Mouse (Mus musculus) lung, postnatal 0 days (tissue): ENCODE measurements around the gene Hykk.

Experiments used
- CTCF ChIP-seq: IDR thresholded peaks from 2 replicates; pipeline ENCODE4 v1.5.1; 2016; ENCODE audit warnings: antibody characterized with exemption, mild to moderate bottlenecking
- EP300 ChIP-seq: IDR thresholded peaks from 2 replicates; pipeline ENCODE4 v1.6.1; 2016; ENCODE audit warnings: antibody characterized with exemption, mild to moderate bottlenecking, control low read depth

- no peak for TF ChIP-seq EP300
- TF ChIP-seq CTCF, result no peak
Measured at GRCm38 (mm10) chr9:54909446-54909845, 7.6 kb upstream of the Hykk start.
